Mouse (Mus musculus) limb, embryonic 14.5 days (tissue): ENCODE measurements around the gene Aak1. TPM values are rescaled to one million over a fixed set of nuclear protein-coding genes. Genes with fewer than 3 reads are reported as not detected.

ENCODE experiments used
- ATAC-seq: fragments of 200-750 bp; cut with Nextera tagmentation; 2 replicates; pipeline ENCODE4 v1.8.0; 2017; ENCODE audit warnings: low read depth, moderate number of reproducible peaks, moderate TSS enrichment; ENCODE audit not compliant: low FRiP score
- DNase-seq: peaks from one replicate; pipeline ENCODE4 v3.0.0-alpha.2; 2015; ENCODE audit warnings: low spot score
- H3K27ac ChIP-seq: fragments of 300-500 bp; sonication (generic); replicated peaks from 2 replicates; pipeline ENCODE4 v1.5.1; 2014; ENCODE audit warnings: low read depth, mild to moderate bottlenecking, low read length, moderate library complexity, mixed read lengths
- H3K27me3 ChIP-seq: fragments of 300-500 bp; sonication (generic); 2 replicates; pipeline ENCODE4 v1.6.1; 2014; ENCODE audit warnings: low read length, mixed read lengths; ENCODE audit not compliant: control insufficient read depth, insufficient read depth
- H3K36me3 ChIP-seq: fragments of 300-500 bp; sonication (generic); 2 replicates; pipeline ENCODE4 v1.6.1; 2014; ENCODE audit warnings: mild to moderate bottlenecking, low read length, moderate library complexity, mixed read lengths; ENCODE audit not compliant: control insufficient read depth, insufficient read depth
- H3K4me1 ChIP-seq: fragments of 300-500 bp; sonication (generic); 2 replicates; pipeline ENCODE4 v1.6.1; 2014; ENCODE audit warnings: antibody characterized with exemption, low read length, mixed read lengths; ENCODE audit not compliant: control insufficient read depth, insufficient read depth
- H3K4me2 ChIP-seq: fragments of 300-500 bp; sonication (generic); replicated peaks from 2 replicates; pipeline ENCODE4 v1.6.1; 2014; ENCODE audit warnings: low read depth, mild to moderate bottlenecking, low read length, moderate library complexity; ENCODE audit not compliant: severe bottlenecking
- H3K4me3 ChIP-seq: fragments of 300-500 bp; sonication (generic); replicated peaks from 2 replicates; pipeline ENCODE4 v1.5.1; 2014; ENCODE audit warnings: low read length
- H3K9ac ChIP-seq: fragments of 300-500 bp; sonication (generic); 2 replicates; pipeline ENCODE4 v1.6.1; 2014; ENCODE audit warnings: mild to moderate bottlenecking, low read depth, low read length, moderate library complexity; ENCODE audit not compliant: severe bottlenecking
- H3K9me3 ChIP-seq: fragments of 300-500 bp; sonication (generic); 2 replicates; pipeline ENCODE4 v1.6.1; 2016; ENCODE audit warnings: low read length; ENCODE audit not compliant: control insufficient read depth
- POLR2A ChIP-seq: fragments of 200-500 bp; IDR thresholded peaks from 2 replicates; pipeline ENCODE4 v1.8.0; 2012; ENCODE audit warnings: inconsistent platforms, mild to moderate bottlenecking, moderate library complexity, borderline replicate concordance; ENCODE audit not compliant: insufficient read depth, insufficient read length; ENCODE audit errors: extremely low read depth
- WGBS: fragments of 180-500 bp; shearing (Covaris S2); extraction: QIAGEN DNeasy Blood & Tissue Kit; methylation state at CpG from one replicate; pipeline ENCODE4 v1.1.7; 2014; 5-methylcytosine and 5-hydroxymethylcytosine counted together
- polyA plus RNA-seq, 2 experiments: library from polyadenylated mRNA; depleted of rRNA in 1 of 2; stranded (reverse) in 1 of 2; unstranded in 1 of 2; fragments of >200 nt; fragmentation: Nextera tagmentation in 1 of 2; extraction: Ambion mirVana in 1 of 2; gene quantifications; 2 replicates each; pipeline versions ENCODE4 v1.2.1 to v1.2.3; 2012 to 2014

Aak1 gene
- polyA plus RNA-seq, 2 experiments: 19.8 to 24.7 TPM

DNA sequence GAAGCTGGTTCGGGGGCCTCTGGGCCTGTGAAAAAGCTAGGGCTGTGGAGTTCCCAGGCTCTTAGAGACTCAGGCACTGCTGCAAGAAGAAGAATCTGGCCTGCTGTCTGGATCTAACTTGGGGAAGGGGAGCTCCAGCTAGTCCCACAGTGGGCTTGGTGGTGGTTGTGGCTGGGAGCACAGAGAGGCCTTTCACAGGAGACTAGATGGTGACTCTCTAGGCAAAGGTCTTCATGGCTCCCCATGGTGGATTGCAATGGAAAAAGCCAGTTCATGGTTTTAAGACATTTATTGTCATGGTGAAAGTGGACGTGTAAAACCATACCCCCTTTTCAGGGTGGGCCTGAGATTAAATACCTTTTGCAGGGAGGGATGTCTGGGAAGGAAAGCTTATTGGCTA lies 10.2 kb upstream of the Aak1 start:
- Histone ChIP-seq H3K9me3 (no peaks in the 10 kb centered on the region), H3K27me3 (no peaks in the 10 kb centered on the region), H3K36me3 (no peaks in the 10 kb centered on the region), H3K27ac (no peak overlapping the region), H3K4me3 (no peak overlapping the region), H3K4me2 (no peak overlapping the region), H3K9ac (no peak overlapping the region), H3K4me1 (0 out of 2 replicates have a peak, but pooled peaks cover 2% of the 10 kb centered on the region)
- ATAC-seq: no peak
- DNase-seq: no peak
- 60% methylated on average over 2 of the region's 2 CpGs for WGBS
- no peak for TF ChIP-seq POLR2A

- H3K4me1 ChIP-seq: no peaks in the 10 kb centered on the region
- ATAC-seq: no peak
- 39% methylated on average over 3 of the region's 3 CpGs for WGBS
Observed at GRCm38 (mm10) chr6:86841949-86842348, 7.4 kb upstream of the Aak1 start.

GRCm38 (mm10) chr6:86843636-86844035 lies 5.7 kb upstream of the Aak1 start:
- ATAC-seq (no peak), DNase-seq (no peak)
- H3K4me3 ChIP-seq: no peak overlapping the region
- H3K36me3 ChIP-seq: no peaks in the 10 kb centered on the region
- H3K9me3 ChIP-seq: no peaks in the 10 kb centered on the region
- 83% methylated on average over 3 of the region's 3 CpGs for WGBS
- H3K4me1 ChIP-seq: 0 out of 2 replicates have a peak, but pooled peaks cover 3% of the 10 kb centered on the region
- H3K4me2 ChIP-seq: no peak overlapping the region
- no peak overlapping the region for H3K9ac ChIP-seq
- no peaks in the 10 kb centered on the region for H3K27me3 ChIP-seq
- no peak overlapping the region for H3K27ac ChIP-seq
- no peak for TF ChIP-seq POLR2A

More at GRCm38 (mm10) chr6:86841949-86842348, 7.4 kb upstream of the Aak1 start:
- Histone ChIP-seq H3K27ac (no peak overlapping the region), H3K36me3 (no peaks in the 10 kb centered on the region), H3K4me2 (no peak overlapping the region), H3K27me3 (no peaks in the 10 kb centered on the region), H3K4me3 (no peak overlapping the region), H3K9ac (no peak overlapping the region), H3K9me3 (no peaks in the 10 kb centered on the region)
- TF ChIP-seq POLR2A: no peak
- DNase-seq: no peak

DNA sequence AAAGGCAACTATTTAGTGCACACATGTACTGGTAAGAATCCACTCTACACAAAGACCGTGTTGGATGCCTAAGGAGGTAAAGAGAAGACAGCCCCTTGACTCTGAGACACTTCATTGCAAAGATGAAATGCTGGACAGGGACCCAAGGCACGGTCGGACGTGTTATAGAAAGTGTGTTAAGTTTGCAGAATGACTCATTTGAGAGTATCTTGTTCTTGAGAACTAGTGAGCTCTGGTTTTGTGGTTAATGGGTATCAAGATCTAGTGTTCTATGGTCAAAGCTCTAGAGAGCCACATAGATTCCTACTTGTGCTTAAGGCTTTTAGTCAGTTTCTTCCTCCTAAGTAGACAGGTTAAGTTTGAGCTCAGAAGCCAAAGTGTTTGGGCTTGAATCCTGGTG lies 2.9 kb upstream of the Aak1 start:
- ATAC-seq (no peak), DNase-seq (no peak)
- no peaks in the 10 kb centered on the region for H3K9me3 ChIP-seq
- no peak for TF ChIP-seq POLR2A
- H3K27me3 ChIP-seq: no peaks in the 10 kb centered on the region
- peaks cover 12% of the 10 kb centered on the region for H3K4me1 ChIP-seq
- no peak overlapping the region for H3K9ac ChIP-seq
- H3K27ac ChIP-seq: no peak overlapping the region
- 88% methylated on average over 4 of the region's 4 CpGs for WGBS
- no peak overlapping the region for H3K4me3 ChIP-seq
- no peak overlapping the region for H3K4me2 ChIP-seq
- H3K36me3 ChIP-seq: no peaks in the 10 kb centered on the region

- peaks cover 23% of the 10 kb centered on the region for H3K4me1 ChIP-seq
- H3K4me2 ChIP-seq: peak overlapping the region; percentile 54; the same call in 1 of the 2 replicates
- no peaks in the 10 kb centered on the region for H3K9me3 ChIP-seq
- no peak overlapping the region for H3K27ac ChIP-seq
- H3K9ac ChIP-seq: no peak overlapping the region
- ATAC-seq (no peak), DNase-seq (no peak)
- no peaks in the 10 kb centered on the region for H3K27me3 ChIP-seq
- WGBS: 93% methylated on average over 8 of the region's 8 CpGs
- no peak overlapping the region for H3K4me3 ChIP-seq
- TF ChIP-seq POLR2A: no peak
- H3K36me3 ChIP-seq: no peaks in the 10 kb centered on the region
Observed at GRCm38 (mm10) chr6:86847816-86848215, 1.5 kb upstream of the Aak1 start.

DNA sequence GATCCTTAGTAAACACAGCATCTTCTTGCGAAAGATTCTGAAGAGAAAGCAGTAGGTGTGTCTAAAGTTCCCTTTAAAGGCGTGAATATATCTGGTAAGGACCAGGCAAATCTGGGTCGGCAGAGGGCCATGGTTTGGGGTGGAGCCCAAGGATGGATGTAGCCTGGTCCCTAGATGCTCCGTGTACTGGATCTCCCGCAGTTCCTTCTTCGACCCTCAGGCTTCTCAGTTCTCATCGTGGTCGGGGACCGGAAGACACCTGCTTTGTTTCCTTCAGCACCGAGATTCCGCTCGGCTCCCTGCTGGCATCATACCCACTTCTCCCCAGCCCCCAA lies 770 bp upstream of the Aak1 start:
- Histone ChIP-seq H3K4me3 (peak overlapping the region; percentile 92), H3K36me3 (peaks cover 6% of the 10 kb centered on the region; the same call in 1 of the 2 replicates), H3K27ac (peak overlapping the region; percentile 91), H3K4me1 (peaks cover 23% of the 10 kb centered on the region), H3K4me2 (peak overlapping the region; percentile 54), H3K27me3 (no peaks in the 10 kb centered on the region), H3K9me3 (no peaks in the 10 kb centered on the region), H3K9ac (peak overlapping the region; percentile 79)
- TF ChIP-seq POLR2A: no peak
- DNase-seq (no peak), ATAC-seq (0 out of 2 replicates have a peak, but pooled peaks have one; percentile 4)
- 2% methylated on average over 12 of the region's 12 CpGs for WGBS
